Mouse (Mus musculus): ENCODE measurements around the gene Tmem62. TPM values are rescaled to one million over a fixed set of nuclear protein-coding genes. Genes with fewer than 3 reads are reported as not detected.
"Not testable (repeated sequence)": the region's sequence is repeated elsewhere in the genome, so short reads cannot be mapped to it uniquely, and the experiment has no call there.

The Tmem62 gene
- polyA plus RNA-seq, 1 experiment from 2014 or later = 12.9 TPM

- no peak for ATAC-seq
- H3K27ac ChIP-seq (ENCODE audit: low read length) = no peak within 1 kb of the TSS
- 78% methylated on average over 5 of the region's 5 CpGs for WGBS
Observed at GRCm38 (mm10) chr2:121036733-121037341, 60.0 kb downstream of the Tmem62 start, which contains the start of gene Epb42. TSS of gene Epb42 (minus strand) at chr2:121037072.

DNA sequence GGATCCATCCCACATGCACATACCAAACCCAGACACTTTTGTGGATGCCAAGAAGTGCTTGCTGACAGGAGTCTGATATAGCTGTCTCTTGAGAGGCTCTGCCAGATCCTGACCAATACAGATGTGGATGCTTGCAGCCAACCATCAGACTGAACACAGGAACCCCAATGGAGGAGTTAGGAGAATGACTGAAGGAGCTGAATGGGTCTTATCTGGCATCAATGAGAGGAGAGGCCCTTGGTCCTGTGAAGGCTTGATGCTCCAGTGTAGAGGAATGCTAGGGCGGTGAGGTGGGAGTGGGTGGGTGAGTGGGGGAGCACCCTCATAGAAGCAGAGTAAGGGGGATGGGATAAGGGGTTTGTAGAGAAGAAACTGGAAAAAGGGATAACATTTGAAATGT is 62.0 kb downstream of the Tmem62 start:
- 93% methylated on average over 1 of the region's 1 CpGs for WGBS
- H3K4me2 ChIP-seq (ENCODE audit: low read length); H3K27ac ChIP-seq (ENCODE audit: low read length); ATAC-seq; H3K4me3 ChIP-seq (ENCODE audit: low read depth, low read length); H3K9me3 ChIP-seq (replicated peaks; ENCODE audit: control insufficient read depth, low read length, poor library complexity, severe bottlenecking); H3K9ac ChIP-seq (ENCODE audit: low read depth, low read length); H3K27me3 ChIP-seq (ENCODE audit: control insufficient read depth, insufficient read depth, low read depth, low read length); H3K36me3 ChIP-seq (ENCODE audit: control insufficient read depth, insufficient read depth, low read length); H3K4me1 ChIP-seq (ENCODE audit: control insufficient read depth, insufficient read depth, low read length): not testable (repeated sequence)

More at GRCm38 (mm10) chr2:121036733-121037341, 60.0 kb downstream of the Tmem62 start, which contains the start of gene Epb42:
- Histone ChIP-seq H3K27me3 (ENCODE audit: control insufficient read depth, insufficient read depth, low read depth, low read length) (no peaks in the 10 kb centered on the region), H3K36me3 (ENCODE audit: control insufficient read depth, insufficient read depth, low read length) (no peaks in the 10 kb centered on the region), H3K4me2 (ENCODE audit: low read length) (no peak within 1 kb of the TSS), H3K9me3 (replicated peaks; ENCODE audit: control insufficient read depth, low read length, poor library complexity, severe bottlenecking) (no peaks in the 10 kb centered on the region), H3K4me3 (ENCODE audit: low read depth, low read length) (no peak within 1 kb of the TSS), H3K9ac (ENCODE audit: low read depth, low read length) (no peak within 1 kb of the TSS), H3K4me1 (ENCODE audit: control insufficient read depth, insufficient read depth, low read length) (no peaks in the 10 kb centered on the region)

DNA sequence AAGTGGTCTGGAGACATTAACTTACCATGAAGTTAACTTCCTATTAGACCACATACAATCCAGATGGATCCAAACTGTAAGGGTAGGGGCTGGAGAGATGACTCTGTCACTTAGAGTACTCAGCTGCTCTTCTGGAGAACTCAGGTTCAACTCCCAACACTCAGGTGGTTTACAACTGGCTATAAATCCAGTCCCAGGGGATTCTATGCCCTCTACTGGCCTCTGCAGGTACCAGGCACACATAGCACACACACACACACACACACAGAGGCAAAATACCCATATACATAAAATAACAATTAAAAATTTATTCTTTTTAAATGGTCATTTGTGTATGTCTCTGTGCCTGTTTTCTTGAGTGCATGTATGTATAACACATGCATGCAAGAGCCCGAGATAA is 62.6 kb downstream of the Tmem62 start:
- Histone ChIP-seq H3K36me3 (ENCODE audit: control insufficient read depth, insufficient read depth, low read length) (no peaks in the 10 kb centered on the region), H3K27ac (ENCODE audit: low read length) (no peak overlapping the region), H3K27me3 (ENCODE audit: control insufficient read depth, insufficient read depth, low read depth, low read length) (no peaks in the 10 kb centered on the region), H3K4me2 (ENCODE audit: low read length) (no peak overlapping the region), H3K9me3 (replicated peaks; ENCODE audit: control insufficient read depth, low read length, poor library complexity, severe bottlenecking) (no peaks in the 10 kb centered on the region), H3K4me1 (ENCODE audit: control insufficient read depth, insufficient read depth, low read length) (no peaks in the 10 kb centered on the region), H3K4me3 (ENCODE audit: low read depth, low read length) (no peak overlapping the region), H3K9ac (ENCODE audit: low read depth, low read length) (no peak overlapping the region)
- ATAC-seq = no peak
- 97% methylated on average over 1 of the region's 1 CpGs for WGBS

DNA sequence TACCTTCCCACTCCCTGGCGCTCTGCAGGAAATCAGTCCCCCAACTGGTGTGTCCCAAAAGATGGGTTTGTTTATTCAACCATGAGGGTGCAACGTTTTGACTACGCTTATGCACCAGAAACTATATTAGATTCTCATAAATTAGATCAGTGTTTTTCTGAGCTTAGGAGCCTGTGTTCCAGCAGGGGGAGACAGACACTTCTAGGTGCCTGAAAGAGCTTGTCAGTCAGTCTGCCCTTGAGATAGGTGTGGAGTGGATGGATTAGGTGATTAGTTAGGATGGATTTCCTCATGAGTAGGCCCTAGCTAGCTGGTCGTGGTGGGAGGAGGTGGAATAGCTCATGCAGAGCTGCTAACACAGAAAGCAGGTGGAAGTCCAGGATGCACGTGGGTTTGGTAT is 64.3 kb downstream of the Tmem62 start:
- WGBS = 53% methylated on average over 5 of the region's 5 CpGs
- no peak for ATAC-seq
- Histone ChIP-seq H3K27me3 (ENCODE audit: control insufficient read depth, insufficient read depth, low read depth, low read length) (no peaks in the 10 kb centered on the region), H3K4me2 (ENCODE audit: low read length) (no peak overlapping the region), H3K27ac (ENCODE audit: low read length) (no peak overlapping the region), H3K9me3 (replicated peaks; ENCODE audit: control insufficient read depth, low read length, poor library complexity, severe bottlenecking) (no peaks in the 10 kb centered on the region), H3K36me3 (ENCODE audit: control insufficient read depth, insufficient read depth, low read length) (no peaks in the 10 kb centered on the region), H3K4me3 (ENCODE audit: low read depth, low read length) (no peak overlapping the region), H3K4me1 (ENCODE audit: control insufficient read depth, insufficient read depth, low read length) (no peaks in the 10 kb centered on the region), H3K9ac (ENCODE audit: low read depth, low read length) (no peak overlapping the region)

DNA sequence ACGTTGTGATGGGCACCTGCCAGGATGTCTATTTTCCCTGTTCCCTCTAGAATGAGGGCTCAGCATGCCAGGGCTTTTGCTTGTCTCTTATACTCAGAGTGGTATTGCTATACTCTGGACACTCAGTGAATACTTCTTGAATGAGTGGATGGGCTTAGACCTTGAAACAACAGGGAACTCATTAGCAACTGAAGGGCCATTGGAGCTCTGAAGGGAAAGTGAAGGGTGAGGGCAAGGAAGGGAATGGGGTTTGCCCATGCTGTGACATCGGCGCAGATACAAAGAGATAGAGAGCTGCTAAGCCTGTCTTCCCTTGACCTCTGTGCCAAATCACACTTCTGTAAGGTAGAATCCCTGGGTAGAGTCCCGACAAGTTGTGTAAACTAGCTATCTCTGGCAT is 68.8 kb downstream of the Tmem62 start:
- no peak for ATAC-seq
- H3K4me3 ChIP-seq (ENCODE audit: low read depth, low read length) = no peak overlapping the region
- no peaks in the 10 kb centered on the region for H3K4me1 ChIP-seq (ENCODE audit: control insufficient read depth, insufficient read depth, low read length)
- 65% methylated on average over 4 of the region's 4 CpGs for WGBS
- H3K27ac ChIP-seq (ENCODE audit: low read length) = no peak overlapping the region
- no peak overlapping the region for H3K9ac ChIP-seq (ENCODE audit: low read depth, low read length)
- H3K27me3 ChIP-seq (ENCODE audit: control insufficient read depth, insufficient read depth, low read depth, low read length) = no peaks in the 10 kb centered on the region
- H3K4me2 ChIP-seq (ENCODE audit: low read length) = no peak overlapping the region
- H3K36me3 ChIP-seq (ENCODE audit: control insufficient read depth, insufficient read depth, low read length) = no peaks in the 10 kb centered on the region
- H3K9me3 ChIP-seq (replicated peaks; ENCODE audit: control insufficient read depth, low read length, poor library complexity, severe bottlenecking) = no peaks in the 10 kb centered on the region

DNA sequence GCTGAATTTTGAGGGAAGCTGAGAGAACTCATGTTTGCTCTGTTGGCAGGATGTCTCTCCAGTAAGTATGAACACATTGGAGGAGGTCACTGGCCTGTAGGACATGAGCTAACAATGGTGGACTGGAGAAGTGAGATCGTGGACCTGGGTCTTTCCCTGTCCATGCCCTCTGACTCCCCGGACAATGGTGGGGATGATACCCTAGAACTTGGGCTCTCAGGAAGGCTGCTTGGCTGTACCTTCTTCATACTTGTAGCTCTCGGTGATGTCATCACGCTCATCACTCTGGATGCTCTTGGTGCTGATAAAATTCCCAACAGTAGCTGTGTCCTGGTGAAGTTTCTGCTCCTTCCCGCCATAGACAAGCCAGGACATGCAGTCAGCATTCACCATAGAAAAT is 75.4 kb downstream of the Tmem62 start:
- Histone ChIP-seq H3K4me2 (ENCODE audit: low read length) (no peak overlapping the region), H3K36me3 (ENCODE audit: control insufficient read depth, insufficient read depth, low read length) (no peaks in the 10 kb centered on the region), H3K4me3 (ENCODE audit: low read depth, low read length) (no peak overlapping the region), H3K27ac (ENCODE audit: low read length) (no peak overlapping the region), H3K27me3 (ENCODE audit: control insufficient read depth, insufficient read depth, low read depth, low read length) (no peaks in the 10 kb centered on the region), H3K9ac (ENCODE audit: low read depth, low read length) (no peak overlapping the region), H3K9me3 (replicated peaks; ENCODE audit: control insufficient read depth, low read length, poor library complexity, severe bottlenecking) (no peaks in the 10 kb centered on the region), H3K4me1 (ENCODE audit: control insufficient read depth, insufficient read depth, low read length) (no peaks in the 10 kb centered on the region)
- no peak for ATAC-seq
- WGBS = 94% methylated on average over 5 of the region's 5 CpGs

DNA sequence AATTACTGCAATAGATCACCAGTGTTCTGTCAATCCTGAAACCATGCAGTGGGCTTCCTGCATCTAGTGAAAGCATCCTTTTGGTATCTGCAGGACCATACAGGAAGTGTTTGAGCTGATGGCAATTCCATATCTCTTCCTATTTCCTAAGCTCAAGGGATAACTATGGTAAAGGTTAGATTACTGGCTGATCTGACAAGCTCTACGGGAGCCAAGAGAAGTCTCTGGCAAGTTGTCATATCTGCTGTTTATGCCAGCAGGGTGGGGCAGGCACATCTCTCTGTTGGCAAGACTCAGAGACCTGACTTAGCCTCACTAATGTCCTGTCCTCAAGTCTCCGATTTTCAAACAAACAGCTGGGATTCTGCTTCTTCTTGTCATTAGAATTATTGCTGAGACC is 77.2 kb downstream of the Tmem62 start:
- no peaks in the 10 kb centered on the region for H3K36me3 ChIP-seq (ENCODE audit: control insufficient read depth, insufficient read depth, low read length)
- H3K4me2 ChIP-seq (ENCODE audit: low read length) = no peak overlapping the region
- no peaks in the 10 kb centered on the region for H3K27me3 ChIP-seq (ENCODE audit: control insufficient read depth, insufficient read depth, low read depth, low read length)
- H3K9ac ChIP-seq (ENCODE audit: low read depth, low read length) = no peak overlapping the region
- no peaks in the 10 kb centered on the region for H3K4me1 ChIP-seq (ENCODE audit: control insufficient read depth, insufficient read depth, low read length)
- H3K4me3 ChIP-seq (ENCODE audit: low read depth, low read length) = no peak overlapping the region
- no peak overlapping the region for H3K27ac ChIP-seq (ENCODE audit: low read length)
- WGBS = 76% methylated on average over 2 of the region's 2 CpGs
- no peaks in the 10 kb centered on the region for H3K9me3 ChIP-seq (replicated peaks; ENCODE audit: control insufficient read depth, low read length, poor library complexity, severe bottlenecking)
- ATAC-seq = no peak

- no peaks in the 10 kb centered on the region for H3K36me3 ChIP-seq (ENCODE audit: control insufficient read depth, insufficient read depth, low read length)
- no peak for ATAC-seq
- H3K4me3 ChIP-seq (ENCODE audit: low read depth, low read length) = no peak overlapping the region
- no peak overlapping the region for H3K4me2 ChIP-seq (ENCODE audit: low read length)
- H3K27me3 ChIP-seq (ENCODE audit: control insufficient read depth, insufficient read depth, low read depth, low read length) = no peaks in the 10 kb centered on the region
- H3K27ac ChIP-seq (ENCODE audit: low read length) = no peak overlapping the region
- no peak overlapping the region for H3K9ac ChIP-seq (ENCODE audit: low read depth, low read length)
- no peaks in the 10 kb centered on the region for H3K9me3 ChIP-seq (replicated peaks; ENCODE audit: control insufficient read depth, low read length, poor library complexity, severe bottlenecking)
- H3K4me1 ChIP-seq (ENCODE audit: control insufficient read depth, insufficient read depth, low read length) = no peaks in the 10 kb centered on the region
- 88% methylated on average over 6 of the region's 6 CpGs for WGBS
Observed at GRCm38 (mm10) chr2:121055915-121056314, 79.1 kb downstream of the Tmem62 start.
